Comparison of ENCODE assay signal across 19 mouse cellular contexts in the genomic region with DNA sequence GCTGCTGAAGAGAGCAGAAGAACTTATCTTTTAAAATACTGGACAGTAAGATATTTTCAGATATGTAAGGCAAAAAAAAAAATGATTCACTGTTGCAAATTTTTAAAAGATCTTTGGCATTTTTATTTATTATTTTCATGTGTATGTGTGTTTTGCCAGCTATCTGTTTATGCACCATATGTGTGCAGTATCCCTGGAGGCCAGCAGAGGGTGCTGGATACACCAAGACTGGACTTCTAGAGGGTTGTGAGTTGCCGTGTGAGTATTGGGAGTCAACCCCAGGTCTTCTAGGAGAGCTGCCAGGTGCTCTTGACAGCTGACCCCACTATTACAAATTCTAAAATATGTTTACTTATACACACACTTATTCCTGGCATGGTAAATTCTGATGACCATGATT. TPM values are rescaled to one million over a fixed set of nuclear protein-coding genes. Genes with fewer than 3 reads are reported as not detected.
DNase-seq lines count a peak whose midpoint lies in the region; ATAC-seq and TF ChIP-seq lines count a peak whose summit lies in the region.
"Had no signal": no experiment of that assay in that cellular context is flagged by ENCODE, and none has a peak within 500 bp of the region (broad histone marks: within the 10 kb centered on the region; RNA-seq: fewer than 3 reads in every experiment).

No protein-coding gene starts in this region.

- H3K9ac ChIP-seq in heart, embryonic 12.5 days = no peak overlapping the region
- H3K9ac ChIP-seq: embryonic facial prominence, embryonic 15.5 days; limb, embryonic 13.5 days; midbrain, embryonic 12.5 days had no signal

- H3K4me2 ChIP-seq in heart, embryonic 12.5 days = peak overlapping the region; percentile 30; the same call in 1 of the 2 replicates
- H3K4me2 ChIP-seq: embryonic facial prominence, embryonic 15.5 days; limb, embryonic 13.5 days; midbrain, embryonic 12.5 days had no signal

- ATAC-seq in heart, embryonic 12.5 days (ENCODE audit: insufficient number of reproducible peaks, low FRiP score) = no peak
- ATAC-seq: forebrain, embryonic 14.5 days had no signal

- no peak for DNase-seq in heart, postnatal 36 days
- DNase-seq in left cerebral cortex, adult 2 months (ENCODE audit: extremely low spot score in 1 of 2, low spot score in 2 of 2) = no peak
- DNase-seq in left cerebral cortex, adult 11 months (ENCODE audit: low spot score) = no peak
- peak; percentile 27 for DNase-seq in NIH3T3 (ENCODE audit: low read depth)
- no peak for DNase-seq in adrenal gland, postnatal 4 days (ENCODE audit: low spot score in 2 of 2)
- no peak for DNase-seq in gastrocnemius, adult 18-20 months (ENCODE audit: low spot score)
- DNase-seq: adrenal gland, postnatal 14 days; gastrocnemius, postnatal 36 days; kidney, postnatal 36 days; lung, postnatal 14 days; right cerebral cortex, postnatal 14 days had no signal

- peaks cover 8% of the 10 kb centered on the region; the same call in 1 of the 2 replicates for H3K36me3 ChIP-seq in heart, embryonic 12.5 days
- no peaks in the 10 kb centered on the region for H3K36me3 ChIP-seq in E14TG2a.4 (ENCODE audit: insufficient read depth, low read length)
- H3K36me3 ChIP-seq: embryonic facial prominence, embryonic 15.5 days; midbrain, embryonic 12.5 days had no signal

- TF ChIP-seq CTCF in left cerebral cortex, adult 2 months (IDR thresholded peaks at IDR 0.05) = peak; percentile 18
- peak; percentile 74 for TF ChIP-seq CTCF in E14TG2a.4 (conservative IDR thresholded peaks at IDR 0.05; ENCODE audit: low read length)

- H3K27me3 ChIP-seq in heart, embryonic 12.5 days (replicated peaks) = no peaks in the 10 kb centered on the region
- peaks cover 20% of the 10 kb centered on the region for H3K27me3 ChIP-seq in E14TG2a.4 (ENCODE audit: insufficient read depth, low read length)
- H3K27me3 ChIP-seq: CH12.LX; embryonic facial prominence, embryonic 15.5 days; limb, embryonic 13.5 days; midbrain, embryonic 12.5 days had no signal

- peaks cover 25% of the 10 kb centered on the region for H3K4me1 ChIP-seq in heart, embryonic 12.5 days (replicated peaks)
- H3K4me1 ChIP-seq in E14TG2a.4 (replicated peaks; ENCODE audit: low read depth, low read length) = peaks cover 10% of the 10 kb centered on the region

- no peaks in the 10 kb centered on the region for H3K9me3 ChIP-seq in heart, embryonic 12.5 days (replicated peaks)
- no peaks in the 10 kb centered on the region for H3K9me3 ChIP-seq in E14TG2a.4 (ENCODE audit: low read length)
- H3K9me3 ChIP-seq: embryonic facial prominence, embryonic 15.5 days; limb, embryonic 13.5 days; midbrain, embryonic 12.5 days had no signal

- peak overlapping the region; percentile 56; the same call in 1 of the 2 replicates for H3K27ac ChIP-seq in heart, embryonic 12.5 days (ENCODE audit: poor library complexity, severe bottlenecking)
- H3K27ac ChIP-seq in left cerebral cortex, adult 2 months = no peak overlapping the region
- H3K27ac ChIP-seq: embryonic facial prominence, embryonic 15.5 days; limb, embryonic 13.5 days; midbrain, embryonic 12.5 days had no signal

- H3K4me3 ChIP-seq in heart, embryonic 12.5 days = no peak overlapping the region
- no peak overlapping the region for H3K4me3 ChIP-seq in left cerebral cortex, adult 2 months
- no peak overlapping the region for H3K4me3 ChIP-seq in E14TG2a.4 (replicated peaks; ENCODE audit: low read length)
- H3K4me3 ChIP-seq: embryonic facial prominence, embryonic 15.5 days; limb, embryonic 13.5 days; midbrain, embryonic 12.5 days had no signal

- 62% methylated on average over 1 of the region's 1 CpGs for WGBS in heart, embryonic 12.5 days

- intact Hi-C loops in heart, postnatal 36 days (cut with DNase I) = loop anchor here (10.0 kb wide), 1 partner anchor 502 kb away; a partner anchor contains a TSS
- intact Hi-C loops in left cerebral cortex, adult 2 months (cut with DNase I) = no loop called here

RNA-seq across cellular contexts. Expression of a gene that starts 4.7 kb away (rescaled TPM):
- polyA plus RNA-seq in heart, embryonic 12.5 days (2016; fragmentation: Nextera tagmentation; extraction: Ambion mirVana) = 28.3 and 29.6 TPM in 2 replicates
- total RNA-seq in heart, postnatal 36 days (2021) = 10 to 100 TPM; 49.1 to 58.1 TPM
- 10 to 100 TPM; 40.5 to 46.0 TPM for total RNA-seq in left cerebral cortex, adult 2 months (2021)
- total RNA-seq in adrenal gland, postnatal 4 days (2021) = 10 to 100 TPM; 17.6 to 17.9 TPM
- 10 to 100 TPM; 80.3 to 83.8 TPM for total RNA-seq in gastrocnemius, adult 18-20 months (2021)

RNA-seq across cellular contexts. Expression of a gene that starts 4.8 kb away (rescaled TPM):
- 34.5 and 41.2 TPM in 2 replicates for polyA plus RNA-seq in heart, embryonic 12.5 days (2016; fragmentation: Nextera tagmentation; extraction: Ambion mirVana)
- total RNA-seq in heart, postnatal 36 days (2021) = 10 to 100 TPM; 29.4 to 29.7 TPM
- 10 to 100 TPM; 47.3 to 51.9 TPM for total RNA-seq in left cerebral cortex, adult 2 months (2021)
- total RNA-seq in adrenal gland, postnatal 4 days (2021) = 10 to 100 TPM; 32.0 to 37.0 TPM
- 10 to 100 TPM; 13.7 to 14.9 TPM for total RNA-seq in gastrocnemius, adult 18-20 months (2021)

RNA-seq across cellular contexts. Expression of a gene that starts 29.2 kb away (rescaled TPM):
- 167 and 180 TPM in 2 replicates for polyA plus RNA-seq in heart, embryonic 12.5 days (2016; fragmentation: Nextera tagmentation; extraction: Ambion mirVana)
- total RNA-seq in heart, postnatal 36 days (2021) = 100 to 1,000 TPM; 573 to 582 TPM
- 1 to 10 TPM; 1.4 to 1.7 TPM for total RNA-seq in left cerebral cortex, adult 2 months (2021)
- 1 to 10 TPM; 1.3 to 4.4 TPM for total RNA-seq in adrenal gland, postnatal 4 days (2021)
- total RNA-seq in gastrocnemius, adult 18-20 months (2021) = 10 to 100 TPM; 59.2 to 95.8 TPM
- total RNA-seq: CH12.LX; hematopoietic stem cell, adult 5-6 weeks had no signal
- polyA plus RNA-seq: forebrain, embryonic 14.5 days had no signal

RNA-seq across cellular contexts. Expression of a gene that starts 55.4 kb away (rescaled TPM):
- polyA plus RNA-seq in heart, embryonic 12.5 days (2016; fragmentation: Nextera tagmentation; extraction: Ambion mirVana) = 105 and 114 TPM in 2 replicates
- 10 to 100 TPM; 32.3 to 35.0 TPM for total RNA-seq in heart, postnatal 36 days (2021)
- total RNA-seq in left cerebral cortex, adult 2 months (2021) = 10 to 100 TPM; 58.5 to 62.5 TPM
- 10 to 100 TPM; 94.9 to 95.6 TPM for total RNA-seq in adrenal gland, postnatal 4 days (2021)
- total RNA-seq in gastrocnemius, adult 18-20 months (2021) = 10 to 100 TPM; 45.5 to 54.6 TPM

Comparison
In these comparisons a context has a peak if more than half of its experiments do, and no peak if none do; other contexts are left out.
1. RNA of a gene that starts 29.2 kb away (total RNA-seq): 573 to 582 TPM in heart, postnatal 36 days and 59.2 to 95.8 TPM in gastrocnemius, adult 18-20 months; 1.3 to 4.4 TPM in adrenal gland, postnatal 4 days and 1.4 to 1.7 TPM in left cerebral cortex, adult 2 months; every median in the first group is over 10 times any median in the second.